Mouse (Mus musculus) T-helper 2 cell (primary cell): Measurements from ENCODE around the gene Nhlh1.

Source experiments
- in situ Hi-C: fragments of 300-600 bp; cut with MboI, MseI; formaldehyde crosslinking; loops from one replicate; pipeline ENCODE4 v1.15.1; 2025; ENCODE audit warnings: high pct_unique_total_duplicates

Nhlh1 gene

DNA sequence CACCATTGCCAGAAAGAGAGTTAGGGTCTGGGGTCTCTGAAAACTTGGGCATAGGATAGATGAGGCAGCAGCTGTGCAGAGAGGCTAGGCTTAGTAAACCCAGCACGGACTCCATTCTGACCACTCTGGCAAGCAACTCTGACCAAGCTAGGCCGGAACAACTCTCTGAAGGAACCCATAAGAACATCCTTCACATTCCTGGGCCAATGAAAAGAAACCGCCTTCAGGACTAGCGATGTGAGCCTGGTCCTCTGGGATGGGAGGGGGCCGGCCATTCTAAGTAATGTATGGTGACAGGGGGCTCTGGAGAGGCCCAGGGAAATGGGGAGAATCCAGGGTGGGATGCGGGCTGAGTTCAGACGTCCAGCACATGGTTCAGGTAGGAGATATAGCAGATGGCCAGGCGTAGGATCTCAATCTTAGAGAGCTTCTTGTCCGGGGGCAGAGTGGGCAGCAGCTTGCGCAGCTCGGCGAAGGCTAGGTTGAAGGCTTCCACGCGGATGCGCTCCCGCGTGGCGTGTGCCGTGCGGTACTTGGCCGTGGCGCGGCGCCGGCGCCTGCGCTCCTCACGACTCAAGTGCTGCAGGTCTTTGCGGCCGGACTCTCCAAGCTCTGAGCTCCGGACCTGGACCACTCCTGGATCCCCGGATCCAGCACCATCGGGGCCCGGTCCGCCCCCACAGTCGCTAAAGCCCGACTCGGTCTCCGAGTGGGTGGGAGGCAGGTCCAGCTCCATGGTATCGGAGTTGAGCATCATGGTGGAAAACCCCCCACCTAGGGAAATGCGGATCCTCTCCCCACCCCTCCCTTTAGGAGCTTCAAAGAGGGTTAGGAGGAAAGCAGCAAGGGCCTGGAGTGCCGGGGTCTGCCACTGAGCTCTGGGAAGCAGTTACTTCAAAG is 3.6 kb downstream of the Nhlh1 start:
- in situ Hi-C loops: loop anchor here (10.0 kb wide), 1 partner anchor 241 kb away; the partner anchor contains the start of gene Atp1a2

DNA sequence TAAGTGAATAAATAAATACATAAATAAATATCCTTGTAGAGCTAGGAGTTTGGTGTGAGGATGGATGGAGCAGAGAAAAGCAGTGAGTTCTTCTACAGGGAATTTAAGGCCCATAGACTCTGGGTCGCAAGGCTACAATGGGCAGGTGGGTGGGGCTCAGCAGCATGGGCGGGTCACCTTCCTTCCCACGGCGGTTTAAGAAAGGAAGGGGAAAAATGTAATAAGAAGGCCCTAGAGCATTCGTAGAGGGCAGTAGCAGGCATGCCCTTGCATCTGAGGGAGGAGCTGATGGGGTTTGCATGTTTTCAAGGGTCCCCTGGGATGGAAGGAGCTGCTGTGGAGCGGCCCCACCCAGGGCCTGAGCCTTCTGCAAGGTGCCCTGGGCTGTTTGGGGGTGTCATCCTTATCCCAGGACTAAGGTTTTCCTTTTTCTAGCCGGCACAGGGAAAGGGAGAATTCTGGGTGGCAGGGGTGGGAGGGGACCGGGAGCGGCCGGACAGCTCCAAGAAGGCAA is 4.5 kb downstream of the Nhlh1 start:
- in situ Hi-C loops: loop anchor here (10.0 kb wide), 1 partner anchor 242 kb away; the partner anchor contains the start of gene Atp1a2

DNA sequence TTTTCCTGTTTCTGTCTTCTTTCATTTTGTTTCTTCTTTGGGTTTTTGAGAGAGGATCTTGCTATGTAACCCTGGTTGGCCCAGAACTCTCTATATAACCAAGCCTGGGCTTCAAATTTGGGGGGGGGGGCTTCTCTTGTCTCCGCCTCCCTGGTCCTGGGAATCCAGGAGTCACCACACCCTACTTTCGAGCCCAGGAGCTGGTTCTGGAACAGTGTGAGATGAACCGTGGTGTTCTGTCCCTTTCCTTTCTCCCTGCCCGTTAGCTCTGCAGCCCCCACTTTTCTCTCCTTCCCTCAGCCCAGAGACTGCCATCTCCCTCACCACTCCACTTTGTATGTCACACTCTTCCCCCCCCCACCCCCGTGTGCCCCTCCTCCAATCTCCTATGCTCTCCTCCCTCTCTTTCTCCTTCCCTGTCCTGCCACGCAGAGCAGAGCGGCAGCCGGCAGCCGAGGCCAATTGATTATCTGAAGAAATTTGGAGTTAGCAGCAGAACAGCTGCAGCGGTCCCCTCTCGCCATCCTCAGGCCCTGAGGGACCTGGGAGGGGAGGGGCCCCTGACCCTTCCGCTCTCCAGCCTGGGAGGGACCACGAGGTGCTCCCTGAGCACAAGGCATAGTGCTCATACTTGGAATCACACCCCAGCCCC is 8.1 kb downstream of the Nhlh1 start:
- in situ Hi-C loops: no loop called here

- in situ Hi-C loops: no loop called here
Measured at GRCm38 (mm10) chr1:172048241-172048734, 9.1 kb downstream of the Nhlh1 start.

GRCm38 (mm10) chr1:172046938-172047337 is 10.4 kb downstream of the Nhlh1 start:
- in situ Hi-C loops: no loop called here

- in situ Hi-C loops: no loop called here
Measured at GRCm38 (mm10) chr1:172046410-172046809, 11.0 kb downstream of the Nhlh1 start.

DNA sequence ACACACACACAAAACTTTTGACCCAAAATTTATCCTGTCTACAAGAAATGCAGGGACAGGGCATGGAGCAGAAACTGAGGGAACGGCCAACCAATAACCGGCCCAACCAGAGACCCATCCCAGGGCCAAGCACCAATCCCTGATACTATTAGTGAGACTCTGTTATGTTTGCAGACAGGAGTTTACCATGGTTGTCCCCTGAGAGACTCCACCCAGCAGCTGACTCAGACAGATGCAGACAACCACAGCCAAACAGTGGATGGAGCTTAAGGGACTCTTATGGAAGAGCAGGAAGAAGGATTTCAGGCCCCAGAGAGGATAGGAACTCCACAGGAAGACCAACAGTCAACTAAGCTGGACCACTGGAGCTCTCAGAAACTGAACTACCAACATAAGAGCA is 27.5 kb downstream of the Nhlh1 start:
- in situ Hi-C loops: no loop called here

- in situ Hi-C loops: no loop called here
Measured at GRCm38 (mm10) chr1:172028394-172029275, 28.7 kb downstream of the Nhlh1 start, which contains the start of gene Vangl2. Gene Vangl2 (minus strand): TSS chr1:172028444.

GRCm38 (mm10) chr1:172027809-172028102 is 29.6 kb downstream of the Nhlh1 start:
- in situ Hi-C loops: no loop called here

DNA sequence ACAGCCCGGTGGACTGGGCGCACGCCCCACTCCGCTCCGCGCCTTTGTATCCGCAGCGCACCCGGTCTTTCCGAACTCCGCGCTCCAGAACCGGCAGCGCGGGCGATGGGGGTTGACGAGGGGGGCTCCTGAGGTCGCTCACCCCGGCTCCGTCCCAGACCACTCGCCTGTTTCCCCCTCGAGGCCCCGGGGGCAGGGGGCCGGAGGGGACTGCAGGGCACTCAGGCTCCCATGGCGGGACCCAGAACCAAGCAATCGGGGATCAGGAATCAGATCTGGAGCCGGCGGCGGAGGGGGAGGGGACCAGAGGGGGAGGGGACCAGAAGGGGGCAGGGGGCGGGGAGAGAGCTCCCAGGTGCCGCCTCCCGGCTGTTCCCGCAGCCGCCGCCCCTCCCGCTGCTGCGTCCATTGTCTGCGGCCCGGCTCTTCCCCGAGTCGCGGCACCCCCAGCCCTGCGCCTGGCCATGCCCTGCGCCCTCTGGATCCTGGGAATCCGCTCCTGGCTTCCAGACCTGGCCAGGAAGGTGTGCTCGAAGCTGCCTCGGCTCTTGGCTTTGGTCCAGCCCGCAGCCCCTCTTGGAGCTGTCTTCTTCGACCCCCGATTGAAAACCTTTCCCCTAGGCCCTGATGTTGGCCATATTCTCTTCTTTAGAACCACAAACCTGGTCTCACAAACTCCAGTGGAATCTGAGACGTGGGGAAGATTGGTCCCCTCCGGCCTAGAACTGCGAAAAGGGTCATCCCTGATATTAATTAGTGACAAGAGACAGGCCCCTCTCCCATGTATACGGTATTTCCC is 30.2 kb downstream of the Nhlh1 start:
- in situ Hi-C loops: no loop called here

DNA sequence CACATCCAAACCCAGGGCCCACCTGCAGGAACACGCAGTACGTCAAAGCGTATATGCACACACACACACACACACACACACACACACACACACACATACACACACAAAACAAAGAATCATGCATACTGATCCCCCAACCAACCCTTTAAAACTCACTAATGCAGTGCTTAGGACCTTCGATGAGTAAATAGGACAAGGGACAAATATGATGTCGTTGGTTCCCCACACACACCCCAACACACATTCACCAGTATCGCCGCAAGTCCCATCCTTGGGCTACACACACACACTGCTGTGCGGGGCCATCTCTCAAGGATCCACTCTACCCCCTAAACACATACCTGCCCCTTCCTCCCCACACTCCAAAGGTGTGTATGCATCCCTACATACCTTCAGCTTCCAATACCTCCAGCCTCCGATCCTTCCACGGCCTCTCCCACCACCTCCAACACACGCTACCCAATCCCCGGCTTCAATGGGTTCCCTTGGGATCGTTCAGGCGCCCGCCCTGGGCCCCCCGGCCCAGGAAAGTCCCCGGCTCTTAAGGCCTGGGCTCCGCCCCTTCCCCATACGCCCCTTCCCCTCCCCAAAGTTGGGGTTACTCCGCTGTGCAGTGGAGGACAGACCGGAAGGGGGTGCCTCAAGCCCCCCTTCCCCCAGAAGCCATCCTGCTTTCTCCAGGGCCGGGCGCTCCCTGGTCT is 31.0 kb downstream of the Nhlh1 start:
- in situ Hi-C loops: no loop called here

GRCm38 (mm10) chr1:172025201-172025904 is 32.0 kb downstream of the Nhlh1 start:
- in situ Hi-C loops: no loop called here

- in situ Hi-C loops: no loop called here
Measured at GRCm38 (mm10) chr1:172024140-172024895, 33.1 kb downstream of the Nhlh1 start.

- in situ Hi-C loops: no loop called here
Measured at GRCm38 (mm10) chr1:172019863-172020521, 37.4 kb downstream of the Nhlh1 start.

- in situ Hi-C loops: no loop called here
Measured at GRCm38 (mm10) chr1:172019339-172019738, 38.0 kb downstream of the Nhlh1 start.

GRCm38 (mm10) chr1:172018336-172019311 is 38.7 kb downstream of the Nhlh1 start:
- in situ Hi-C loops: no loop called here

DNA sequence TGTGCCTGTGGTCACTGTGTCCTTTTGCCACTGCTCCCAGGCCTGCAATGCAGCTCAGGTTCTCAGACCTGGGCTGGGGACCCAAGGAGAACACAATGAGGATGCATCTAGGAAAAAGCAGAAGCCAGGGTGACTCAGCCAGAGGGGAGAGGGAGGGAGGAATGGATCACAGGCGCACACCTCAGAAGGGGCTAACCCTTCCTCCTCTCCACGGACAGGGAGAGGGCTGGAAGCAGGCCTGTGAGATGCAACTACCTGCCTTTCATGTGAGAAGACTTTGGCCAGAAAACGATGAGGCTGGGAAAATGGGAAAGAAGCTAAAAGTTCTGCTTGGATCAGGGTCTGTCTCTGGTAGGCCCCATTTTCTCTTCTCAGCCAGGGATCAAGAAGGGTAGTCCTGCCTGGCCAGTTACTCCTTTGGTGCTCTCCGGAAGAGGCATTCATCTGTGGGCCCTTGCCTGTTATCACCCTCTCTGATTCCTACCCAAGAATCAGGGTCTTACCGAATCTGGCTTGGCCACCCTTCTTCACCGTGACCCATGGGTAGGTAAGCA is 39.8 kb downstream of the Nhlh1 start:
- in situ Hi-C loops: no loop called here
